Mouse (Mus musculus): ENCODE measurements around the gene Ccr10. TPM values are rescaled to one million over a fixed set of nuclear protein-coding genes. Genes with fewer than 3 reads are reported as not detected.

The Ccr10 gene
- total and polyA plus RNA-seq, 3 experiments = not detected

DNA sequence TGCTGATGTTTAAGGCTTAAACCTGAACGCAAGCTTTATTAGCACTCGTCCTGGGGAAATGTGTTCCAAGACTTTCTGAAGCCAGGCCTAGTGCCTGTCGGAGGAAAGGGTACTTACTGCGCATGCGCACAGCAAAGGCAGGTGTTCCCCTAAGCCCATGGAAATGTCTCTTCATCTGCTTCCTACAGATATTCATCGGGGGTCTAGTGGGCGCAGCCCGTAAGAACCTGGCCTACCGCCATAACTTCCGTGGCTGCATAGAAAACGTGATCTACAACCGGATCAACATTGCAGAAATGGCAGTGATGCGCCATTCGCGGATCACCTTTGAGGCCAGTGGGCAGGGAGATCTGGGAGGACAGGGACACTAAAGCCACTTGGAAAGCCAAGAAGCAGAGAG lies 4.1 kb upstream of the Ccr10 start:
- Histone ChIP-seq H3K27ac (ENCODE audit: control insufficient read depth, low read depth, low read length) (no peak overlapping the region), H3K4me1 (ENCODE audit: control insufficient read depth in 1 of 2, insufficient read depth in 2 of 2, low read length in 2 of 2) (no peaks in the 10 kb centered on the region), H3K27me3 (ENCODE audit: control insufficient read depth in 1 of 2, insufficient read depth in 2 of 2, low read length in 2 of 2) (no peaks in the 10 kb centered on the region), H3K36me3 (ENCODE audit: control insufficient read depth in 1 of 2, insufficient read depth in 2 of 2, low read length in 2 of 2) (no peaks in the 10 kb centered on the region), H3K79me2 (ENCODE audit: control insufficient read depth, insufficient read depth, low read length, poor library complexity) (no peaks in the 10 kb centered on the region), H3K9me3 (replicated peaks; ENCODE audit: insufficient read depth, low read length) (no peaks in the 10 kb centered on the region), H3K4me3 (ENCODE audit: control insufficient read depth in 1 of 2, insufficient read depth in 1 of 2, low read depth in 2 of 2, low read length in 2 of 2) (no peak overlapping the region), H3K9ac (ENCODE audit: control insufficient read depth, low read depth, low read length, poor library complexity, severe bottlenecking) (no peak overlapping the region)
- TF ChIP-seq USF1 (IDR thresholded peaks at IDR 0.05; ENCODE audit: low read depth, low read length) (no peak), TBP (IDR thresholded peaks at IDR 0.05; ENCODE audit: low read depth, low read length) (no peak), UBTF (IDR thresholded peaks at IDR 0.05; ENCODE audit: borderline replicate concordance, insufficient read depth, low read depth, low read length) (no peak), ELF1 (IDR thresholded peaks at IDR 0.05; ENCODE audit: low read depth, low read length) (no peak), SIN3A (IDR thresholded peaks at IDR 0.05; ENCODE audit: low read length) (no peak), MXI1 (IDR thresholded peaks at IDR 0.05; ENCODE audit: low read depth, low read length) (no peak), EP300 (IDR thresholded peaks at IDR 0.05; ENCODE audit: low read depth in 1 of 2, low read length in 2 of 2) (no peak), USF2 (IDR thresholded peaks at IDR 0.05; ENCODE audit: borderline replicate concordance in 1 of 2, insufficient read depth in 1 of 2, low read depth in 1 of 2, low read length in 2 of 2) (no peak), HCFC1 (IDR thresholded peaks at IDR 0.05; ENCODE audit: low read depth, low read length) (no peak), POLR2AphosphoS5 (IDR thresholded peaks at IDR 0.05; ENCODE audit: borderline replicate concordance, low read depth, low read length) (no peak), POLR2A (IDR thresholded peaks at IDR 0.05; ENCODE audit: control insufficient read depth in 1 of 2, insufficient read depth in 1 of 2, low read depth in 1 of 2, low read length in 2 of 2, poor library complexity in 1 of 2) (no peak), E2F4 (IDR thresholded peaks at IDR 0.05; ENCODE audit: borderline replicate concordance, low read depth, low read length) (no peak), GABPA (IDR thresholded peaks at IDR 0.05; ENCODE audit: low read depth, low read length) (no peak)
- no peak for DNase-seq (ENCODE audit: low read depth, low spot score)

GRCm38 (mm10) chr11:101178061-101179058 lies 3.1 kb upstream of the Ccr10 start:
- no peaks in the 10 kb centered on the region for H3K36me3 ChIP-seq (ENCODE audit: control insufficient read depth in 1 of 2, insufficient read depth in 2 of 2, low read length in 2 of 2)
- H3K4me3 ChIP-seq (ENCODE audit: control insufficient read depth in 1 of 2, insufficient read depth in 1 of 2, low read depth in 2 of 2, low read length in 2 of 2) = no peak overlapping the region
- H3K27ac ChIP-seq (ENCODE audit: control insufficient read depth, low read depth, low read length) = no peak overlapping the region
- 0 out of 4 replicates have a peak, but pooled peaks cover 0 to 2% of the 10 kb centered on the region in 2 experiments for H3K27me3 ChIP-seq (ENCODE audit: control insufficient read depth in 1 of 2, insufficient read depth in 2 of 2, low read length in 2 of 2)
- no peaks in the 10 kb centered on the region for H3K9me3 ChIP-seq (replicated peaks; ENCODE audit: insufficient read depth, low read length)
- H3K79me2 ChIP-seq (ENCODE audit: control insufficient read depth, insufficient read depth, low read length, poor library complexity) = no peaks in the 10 kb centered on the region
- H3K9ac ChIP-seq (ENCODE audit: control insufficient read depth, low read depth, low read length, poor library complexity, severe bottlenecking) = no peak overlapping the region
- no peak for DNase-seq (ENCODE audit: low read depth, low spot score)
- TF ChIP-seq ZKSCAN1 (IDR thresholded peaks at IDR 0.05; ENCODE audit: low read depth, low read length) (no peak), CHD2 (IDR thresholded peaks at IDR 0.05; ENCODE audit: low read length) (no peak)
- no peaks in the 10 kb centered on the region; a peak in 1 of 4 replicates for H3K4me1 ChIP-seq (ENCODE audit: control insufficient read depth in 1 of 2, insufficient read depth in 2 of 2, low read length in 2 of 2)

Data from MEL (cell line).